In genomic region chr17:30188031-30188981, GRCm38 (mm10) we compare ENCODE assay signal across 8 mouse cellular contexts.
DNase-seq lines count a peak whose midpoint lies in the region; ATAC-seq and TF ChIP-seq lines count a peak whose summit lies in the region.

No protein-coding gene starts in this region.

- H3K27me3 ChIP-seq in intestine, embryonic 15.5 days (replicated peaks), result no peaks in the 10 kb centered on the region
- H3K27me3 ChIP-seq in intestine, postnatal 0 days (replicated peaks; ENCODE audit: control insufficient read depth, insufficient read depth, low read length), result no peaks in the 10 kb centered on the region
- H3K27me3 ChIP-seq in forebrain, embryonic 14.5 days (replicated peaks; ENCODE audit: control insufficient read depth, insufficient read depth, low read length), result no peaks in the 10 kb centered on the region
- H3K27me3 ChIP-seq in limb, embryonic 12.5 days, result no peaks in the 10 kb centered on the region

- DNase-seq in cerebellum, adult 18-20 months, result peak; percentile 39 to 52
- peak; percentile 93 for DNase-seq in forebrain, embryonic 14.5 days (ENCODE audit: low spot score)
- DNase-seq in gastrocnemius, postnatal 14 days, result no peak
- DNase-seq in adrenal gland, postnatal 4 days (ENCODE audit: low spot score in 2 of 2), result no peak

- H3K4me2 ChIP-seq in intestine, embryonic 15.5 days (replicated peaks), result no peak overlapping the region
- no peak overlapping the region for H3K4me2 ChIP-seq in intestine, postnatal 0 days (replicated peaks; ENCODE audit: low read depth)
- H3K4me2 ChIP-seq in forebrain, embryonic 14.5 days (ENCODE audit: low read length), result peak overlapping the region; percentile 36
- peak overlapping the region; percentile 9 for H3K4me2 ChIP-seq in limb, embryonic 12.5 days

- ATAC-seq in intestine, embryonic 15.5 days, result 0 out of 2 replicates have a peak, but pooled peaks have one; percentile 45
- ATAC-seq in intestine, postnatal 0 days, result no peak
- peak; percentile 86 for ATAC-seq in forebrain, embryonic 14.5 days
- 0 out of 2 replicates have a peak, but pooled peaks have one; percentile 43 for ATAC-seq in limb, embryonic 12.5 days (ENCODE audit: insufficient number of reproducible peaks, insufficient read depth, low FRiP score, low TSS enrichment, low read depth)
- ATAC-seq in megakaryocyte progenitor cell, adult 5-6 weeks (replicated peaks; ENCODE audit: poor library complexity), result no peak

- 38% methylated on average over 20 of the region's 20 CpGs for WGBS in intestine, embryonic 15.5 days
- WGBS in intestine, postnatal 0 days, result 47% methylated on average over 20 of the region's 20 CpGs
- WGBS in forebrain, embryonic 14.5 days, result 3% methylated on average over 20 of the region's 20 CpGs
- 15% methylated on average over 20 of the region's 20 CpGs for WGBS in limb, embryonic 12.5 days

- 0 out of 2 replicates have a peak, but pooled peaks cover 4% of the 10 kb centered on the region for H3K36me3 ChIP-seq in intestine, embryonic 15.5 days
- H3K36me3 ChIP-seq in intestine, postnatal 0 days (ENCODE audit: control insufficient read depth, insufficient read depth), result peaks cover 14% of the 10 kb centered on the region; the same call in 1 of the 2 replicates
- no peaks in the 10 kb centered on the region for H3K36me3 ChIP-seq in forebrain, embryonic 14.5 days (ENCODE audit: control insufficient read depth, insufficient read depth, low read length)
- peaks cover 25% of the 10 kb centered on the region for H3K36me3 ChIP-seq in limb, embryonic 12.5 days

- H3K27ac ChIP-seq in intestine, embryonic 15.5 days, result no peak overlapping the region
- H3K27ac ChIP-seq in intestine, postnatal 0 days (ENCODE audit: low read depth, low read length), result no peak overlapping the region
- peak overlapping the region; percentile 91 for H3K27ac ChIP-seq in forebrain, embryonic 14.5 days (ENCODE audit: low read depth, low read length)
- peak overlapping the region; percentile 18; the same call in 1 of the 2 replicates for H3K27ac ChIP-seq in limb, embryonic 12.5 days

- H3K4me1 ChIP-seq in intestine, embryonic 15.5 days (replicated peaks), result peaks cover 18% of the 10 kb centered on the region
- no peaks in the 10 kb centered on the region for H3K4me1 ChIP-seq in intestine, postnatal 0 days (replicated peaks; ENCODE audit: control insufficient read depth, insufficient read depth, low read length)
- peaks cover 44% of the 10 kb centered on the region for H3K4me1 ChIP-seq in forebrain, embryonic 14.5 days (ENCODE audit: control insufficient read depth, insufficient read depth, low read length)
- peaks cover 50% of the 10 kb centered on the region for H3K4me1 ChIP-seq in limb, embryonic 12.5 days (replicated peaks)

- H3K9ac ChIP-seq in intestine, embryonic 15.5 days, result no peak overlapping the region
- no peak overlapping the region for H3K9ac ChIP-seq in intestine, postnatal 0 days (ENCODE audit: low read depth, low read length)
- H3K9ac ChIP-seq in forebrain, embryonic 14.5 days (ENCODE audit: low read length), result peak overlapping the region; percentile 43; the same call in 1 of the 2 replicates
- H3K9ac ChIP-seq in limb, embryonic 12.5 days (replicated peaks), result no peak overlapping the region

- intact Hi-C loops in gastrocnemius, postnatal 14 days (cut with DNase I; ENCODE audit: low total_unique reads), result loop anchor here (10.0 kb wide), 1 partner anchor 54 kb away; no protein-coding TSS in a partner anchor

- H3K4me3 ChIP-seq in intestine, embryonic 15.5 days (replicated peaks), result no peak overlapping the region
- no peak overlapping the region for H3K4me3 ChIP-seq in intestine, postnatal 0 days (ENCODE audit: low read depth, low read length)
- no peak overlapping the region for H3K4me3 ChIP-seq in forebrain, embryonic 14.5 days (ENCODE audit: low read depth, low read length)
- H3K4me3 ChIP-seq in limb, embryonic 12.5 days (replicated peaks), result no peak overlapping the region

- H3K9me3 ChIP-seq in intestine, embryonic 15.5 days, result no peaks in the 10 kb centered on the region
- no peaks in the 10 kb centered on the region for H3K9me3 ChIP-seq in intestine, postnatal 0 days (ENCODE audit: control insufficient read depth)
- H3K9me3 ChIP-seq in forebrain, embryonic 14.5 days (replicated peaks; ENCODE audit: control insufficient read depth, low read length), result no peaks in the 10 kb centered on the region
- H3K9me3 ChIP-seq in limb, embryonic 12.5 days, result no peaks in the 10 kb centered on the region

- TF ChIP-seq CTCF in intestine, postnatal 0 days (IDR thresholded peaks at IDR 0.05; ENCODE audit: low read depth), result no peak

Comparison
In these comparisons a context has a peak if more than half of its experiments do, and no peak if none do; other contexts are left out.
1. ATAC-seq: peak in intestine, embryonic 15.5 days (single experiment), forebrain, embryonic 14.5 days (single experiment) and limb, embryonic 12.5 days (single experiment); none in intestine, postnatal 0 days (single experiment) and megakaryocyte progenitor cell, adult 5-6 weeks (single experiment).
2. H3K27ac ChIP-seq: peak in forebrain, embryonic 14.5 days (single experiment) and limb, embryonic 12.5 days (single experiment); none in intestine, embryonic 15.5 days (single experiment) and intestine, postnatal 0 days (single experiment).
3. H3K4me2 ChIP-seq: peak in forebrain, embryonic 14.5 days (single experiment) and limb, embryonic 12.5 days (single experiment); none in intestine, embryonic 15.5 days (single experiment) and intestine, postnatal 0 days (single experiment).
4. DNase-seq: peak in cerebellum, adult 18-20 months (2 of 2) and forebrain, embryonic 14.5 days (single experiment); none in gastrocnemius, postnatal 14 days (single experiment) and adrenal gland, postnatal 4 days (0 of 2).